Mouse (Mus musculus) liver, adult 2 months (tissue): ENCODE results near the gene Plcb2.

Source experiments
- CTCF ChIP-seq: fragments of 200-500 bp; IDR thresholded peaks from 2 replicates; pipeline ENCODE4 v1.5.1; 2011; ENCODE audit warnings: low read depth, low read length, control low read depth
- POLR2A ChIP-seq: fragments of 200-500 bp; IDR thresholded peaks from 2 replicates; pipeline ENCODE4 v1.6.1; 2011; ENCODE audit warnings: low read length, control low read depth; ENCODE audit not compliant: insufficient read depth; ENCODE audit errors: extremely low read depth

- TF ChIP-seq POLR2A = no peak
- no peak for TF ChIP-seq CTCF
These were observed 68.2 kb downstream of the Plcb2 start for GRCm38 (mm10) chr2:118659998-118660452.
